Mouse (Mus musculus) embryo, embryonic 10.5 days (tissue): ENCODE measurements at regions not wholly inside any gene's neighbourhood (a gene's known extent, or its start where the extent isn't known, plus 50 kb on each side); places are given as distances from the start of the nearest gene placed in this dataset.
A peak's percentile ranks its signal among the peaks of the same experiment; 100 is the strongest.

Source experiments
- DNase-seq: peaks from one replicate; pipeline ENCODE4 v3.0.0-alpha.2; 2015; ENCODE audit warnings: low spot score

DNA sequence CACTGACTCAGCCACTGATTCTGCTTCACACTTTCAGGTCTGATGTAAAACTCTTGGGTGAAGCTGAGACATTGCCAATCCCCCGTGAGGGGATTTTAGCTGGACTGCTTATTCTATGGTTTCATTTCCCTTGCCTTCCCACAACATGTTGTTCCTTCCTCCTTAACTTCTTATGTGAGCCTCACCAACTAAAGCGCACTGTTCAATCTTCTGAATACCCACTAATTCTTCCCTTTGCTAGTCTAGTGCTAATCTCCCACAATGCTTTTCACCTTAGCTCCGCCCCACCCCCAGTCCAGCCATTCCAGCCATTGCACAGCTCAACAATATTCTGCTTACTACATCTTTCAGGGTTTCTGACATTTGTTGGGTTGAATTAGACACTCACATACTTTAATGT lies 196.7 kb downstream of the Hlx start:
- no peak for DNase-seq

DNA sequence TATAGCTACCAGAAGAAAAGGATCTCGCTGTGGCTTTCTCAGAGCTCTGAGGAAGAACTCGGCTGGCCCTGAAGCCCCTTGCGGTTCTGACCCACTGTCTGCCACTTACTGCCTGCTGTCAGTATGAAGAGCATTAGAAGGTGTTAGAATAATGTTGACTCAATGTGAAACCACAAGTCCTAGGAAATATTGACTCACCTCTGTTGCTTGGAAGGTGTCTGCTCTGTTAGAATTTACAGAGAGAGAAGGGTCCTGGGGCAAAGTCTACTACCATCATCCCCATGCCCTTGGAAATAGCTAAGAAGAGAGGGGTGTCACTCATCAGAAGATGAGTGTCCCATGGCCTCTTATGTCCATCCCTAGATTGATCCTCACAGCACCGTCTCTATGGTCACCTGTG lies 197.9 kb downstream of the Hlx start:
- no peak for DNase-seq

DNA sequence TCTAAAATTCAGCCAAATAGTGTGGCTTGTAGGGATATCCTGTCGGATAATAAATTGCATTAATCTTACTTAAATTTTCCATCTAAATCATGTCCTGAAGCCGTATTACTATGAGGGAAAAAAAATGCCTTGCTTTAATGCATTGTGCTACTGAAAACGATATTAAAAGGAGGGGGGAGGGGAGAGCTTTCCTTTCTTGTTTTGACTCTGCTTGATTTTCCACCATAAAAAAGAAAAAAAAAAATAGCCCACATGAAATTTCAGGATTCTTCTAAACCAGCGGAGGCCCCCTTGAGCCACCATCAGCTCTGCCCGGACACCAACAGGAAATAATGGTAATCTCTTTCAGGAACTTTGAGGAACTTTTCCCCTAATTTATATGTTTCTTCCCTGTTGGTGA lies 198.5 kb downstream of the Hlx start:
- no peak for DNase-seq

DNA sequence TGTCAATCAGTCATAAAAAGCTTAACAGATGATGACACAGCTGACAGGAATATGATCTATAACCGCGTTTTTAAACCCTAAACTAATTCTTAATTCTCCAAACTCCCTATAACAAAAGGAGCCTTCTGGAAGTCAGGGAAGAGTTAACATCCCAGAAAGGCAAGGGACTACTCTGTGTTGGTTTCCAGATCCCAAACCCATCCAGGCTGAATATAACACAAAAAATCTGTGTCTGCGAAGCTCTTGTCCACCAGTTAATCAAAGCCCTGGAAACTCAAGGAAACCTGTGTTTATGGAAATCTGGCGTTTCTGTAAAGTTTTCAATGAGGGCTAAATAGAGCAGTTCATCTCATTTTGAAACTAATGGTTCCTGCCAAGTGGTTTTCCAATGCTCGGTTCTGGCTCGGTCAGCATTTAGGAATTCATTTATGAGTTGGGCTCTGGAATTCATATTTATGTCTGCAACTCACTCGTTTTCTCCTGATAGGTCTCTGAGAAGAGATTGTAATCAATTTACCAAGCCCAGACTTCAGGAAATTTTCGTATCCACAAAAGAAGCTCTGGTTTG lies 199.8 kb downstream of the Hlx start:
- no peak for DNase-seq

DNA sequence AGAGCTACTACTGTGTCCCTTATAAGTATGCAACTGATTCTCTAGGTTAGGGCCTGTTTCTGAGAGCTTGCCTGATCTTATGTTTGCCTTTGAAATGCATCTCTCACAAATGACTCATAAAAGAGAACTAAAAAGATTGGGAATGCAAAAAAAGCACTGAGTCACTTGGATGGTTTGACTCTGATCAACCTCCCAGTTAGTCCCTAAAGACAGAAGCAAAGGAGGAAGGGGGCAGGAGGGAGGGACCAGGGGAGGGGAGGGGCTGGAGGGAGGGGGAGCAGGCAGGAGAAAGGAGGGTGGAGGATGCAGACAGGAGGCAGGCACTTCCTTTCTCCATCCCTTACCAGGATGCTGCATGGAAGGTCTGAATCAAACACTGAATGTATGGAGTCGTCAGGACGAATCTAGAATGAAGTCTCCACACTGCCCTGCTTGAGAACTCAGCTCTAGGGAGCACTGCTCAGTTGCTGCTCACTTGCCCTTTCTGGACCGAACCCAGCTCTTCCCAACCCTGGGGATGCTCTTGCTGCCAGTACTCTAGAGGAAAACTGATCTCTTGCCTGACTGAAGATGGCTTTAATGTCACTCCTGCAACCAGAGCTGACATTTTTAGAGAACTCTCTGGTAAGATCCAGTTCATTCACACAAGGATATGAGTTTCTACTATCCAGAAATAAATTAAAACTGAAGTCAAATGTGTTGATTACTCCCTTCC lies 201.7 kb downstream of the Hlx start:
- DNase-seq: no peak

DNA sequence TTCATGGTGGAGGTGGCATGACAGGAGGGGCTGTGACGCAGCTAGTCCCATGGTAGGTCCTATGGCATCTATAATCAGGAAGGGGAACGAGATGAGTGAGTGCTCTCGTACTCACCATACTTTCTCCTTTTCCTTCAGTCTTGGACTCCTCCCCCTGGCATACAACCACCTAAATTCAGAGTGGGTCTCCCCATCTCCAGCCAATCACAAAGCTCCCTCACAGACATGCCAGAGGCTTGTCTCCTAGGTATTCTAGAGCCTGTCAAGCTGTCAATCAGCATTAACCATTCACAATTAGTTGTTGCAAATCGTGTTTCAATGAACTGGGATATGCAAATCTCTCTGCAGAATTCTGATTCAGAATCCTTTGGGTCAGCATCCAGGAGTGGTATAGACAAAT lies 206.7 kb downstream of the Hlx start:
- no peak for DNase-seq

DNA sequence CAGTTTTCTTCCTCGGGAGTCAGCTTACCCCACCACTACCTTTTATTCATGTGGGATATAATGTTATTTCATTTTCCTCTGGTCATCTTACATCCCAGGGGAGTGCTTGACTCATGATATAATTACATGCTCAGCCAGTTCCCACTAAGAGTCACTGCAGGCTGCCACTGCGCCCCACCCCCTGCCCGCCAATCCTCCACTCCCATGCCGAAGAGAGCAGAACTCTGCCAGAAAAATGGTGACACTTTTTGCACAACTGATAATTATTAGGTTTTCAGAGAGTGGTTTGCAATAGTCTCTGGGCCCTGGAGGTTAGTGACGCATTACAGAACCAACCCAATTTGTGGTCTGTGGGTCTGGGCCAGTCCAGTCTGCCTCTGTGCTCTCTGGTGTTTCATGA lies 212.9 kb downstream of the Hlx start:
- peak; percentile 16 for DNase-seq

DNA sequence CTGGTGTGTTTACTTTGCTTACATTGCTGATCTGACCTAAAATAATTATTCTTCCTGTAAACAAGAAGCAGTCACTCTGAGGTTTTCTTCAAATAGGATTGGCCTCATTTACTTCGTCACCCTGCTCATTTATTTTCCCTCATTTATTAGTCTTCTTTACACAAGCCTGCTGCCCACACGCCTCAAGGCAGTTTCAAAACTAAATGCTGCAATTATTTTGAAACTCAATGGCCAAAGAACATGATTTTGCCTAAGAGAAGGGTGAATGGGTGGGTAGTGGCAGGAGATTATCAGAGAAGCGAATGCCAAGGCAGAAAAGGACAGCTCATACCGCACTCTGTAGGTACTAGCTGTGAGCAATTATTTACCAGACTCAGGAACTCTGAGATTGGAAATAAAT lies 227.8 kb downstream of the Hlx start:
- DNase-seq: no peak

DNA sequence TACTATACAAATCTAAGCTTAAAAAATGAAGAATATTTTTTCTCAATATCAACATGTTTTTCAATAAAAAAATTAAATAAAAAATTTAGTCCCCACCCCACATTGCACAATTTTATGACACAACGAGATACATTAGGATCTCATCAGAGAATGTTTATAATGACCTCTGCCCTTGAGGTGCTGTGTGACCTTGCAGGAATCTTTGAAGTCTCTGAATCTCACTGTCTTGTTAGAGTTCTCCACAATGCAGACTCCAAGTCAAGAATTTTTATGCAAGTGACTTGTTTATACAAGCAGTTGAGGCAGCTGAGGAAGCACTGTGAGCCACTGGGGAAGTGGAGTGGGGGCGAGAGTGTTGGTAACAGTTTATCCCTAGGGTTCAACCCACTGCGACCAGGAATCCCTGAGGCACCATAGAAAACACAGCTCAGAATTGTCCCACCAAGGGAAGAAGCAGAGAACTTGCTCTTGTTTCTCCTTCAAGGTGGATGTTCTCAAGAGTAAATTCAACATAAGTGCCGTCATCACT lies 228.5 kb downstream of the Hlx start:
- no peak for DNase-seq

DNA sequence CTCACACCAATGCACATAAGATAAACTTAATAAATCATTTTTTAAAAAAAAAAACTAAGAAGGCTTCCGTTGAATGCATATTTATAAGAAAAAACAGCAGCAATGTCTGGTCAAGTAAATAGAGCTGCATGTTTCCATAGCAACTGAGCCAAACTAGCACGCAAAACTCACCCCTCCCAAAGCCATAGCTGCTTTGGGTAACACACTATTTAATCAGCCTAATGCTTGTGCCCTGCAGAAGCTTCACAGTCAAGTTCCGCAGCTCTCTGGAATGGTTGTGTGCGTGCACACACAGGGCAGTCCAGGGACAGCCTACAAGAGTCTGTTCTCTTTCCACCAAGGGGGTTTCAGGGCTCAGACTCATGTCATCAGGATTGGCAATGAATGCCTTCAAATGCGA lies 231.7 kb downstream of the Hlx start:
- DNase-seq: no peak

DNA sequence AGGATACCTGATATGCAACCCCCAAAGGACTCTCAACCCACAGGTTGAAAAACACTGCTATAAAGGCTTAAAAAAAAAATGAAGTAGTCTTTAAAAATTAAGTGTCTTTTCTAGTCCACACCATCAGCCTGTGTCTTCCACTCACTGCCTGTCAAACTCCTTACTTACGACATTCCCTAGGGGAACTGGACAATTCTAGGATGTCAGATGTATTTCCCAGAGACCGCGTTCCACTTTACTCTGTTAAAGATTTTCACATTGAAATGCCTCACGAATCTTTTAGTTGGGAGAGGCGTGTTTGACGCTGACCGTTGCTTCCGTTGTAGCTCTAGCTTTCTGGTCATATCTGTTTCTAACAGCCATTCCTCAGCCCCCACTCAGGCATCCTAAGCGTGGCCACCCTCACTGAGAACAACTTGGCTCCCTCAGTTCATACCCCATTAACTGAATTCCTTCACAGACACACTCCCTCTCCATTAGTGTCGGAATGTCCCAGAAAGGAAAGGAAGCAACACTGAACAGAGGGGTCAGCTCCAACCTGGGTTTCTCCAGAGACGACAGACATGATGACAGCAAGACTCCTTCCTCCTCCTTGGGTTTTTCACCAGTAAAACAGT lies 233.4 kb downstream of the Hlx start:
- DNase-seq: no peak

DNA sequence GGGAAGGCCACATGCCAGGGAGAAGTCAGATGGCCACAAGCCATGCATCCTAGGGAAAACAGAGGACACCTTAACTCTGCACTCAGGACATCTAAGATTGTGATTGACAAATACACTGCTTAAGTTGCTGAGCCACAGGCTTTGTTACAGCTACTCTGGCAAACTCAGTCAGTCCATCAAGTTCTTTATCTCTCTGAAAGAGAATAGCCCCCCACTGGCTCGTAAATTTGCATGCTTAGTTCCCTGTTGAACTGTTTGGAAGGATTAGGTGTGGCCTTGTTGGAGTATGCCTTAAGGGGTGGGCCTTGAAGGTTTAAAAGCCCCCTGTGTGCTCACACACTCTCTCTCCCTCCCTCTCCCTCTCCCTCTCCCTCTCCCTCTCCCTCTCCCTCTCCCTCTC lies 235.4 kb downstream of the Hlx start:
- no peak for DNase-seq

DNA sequence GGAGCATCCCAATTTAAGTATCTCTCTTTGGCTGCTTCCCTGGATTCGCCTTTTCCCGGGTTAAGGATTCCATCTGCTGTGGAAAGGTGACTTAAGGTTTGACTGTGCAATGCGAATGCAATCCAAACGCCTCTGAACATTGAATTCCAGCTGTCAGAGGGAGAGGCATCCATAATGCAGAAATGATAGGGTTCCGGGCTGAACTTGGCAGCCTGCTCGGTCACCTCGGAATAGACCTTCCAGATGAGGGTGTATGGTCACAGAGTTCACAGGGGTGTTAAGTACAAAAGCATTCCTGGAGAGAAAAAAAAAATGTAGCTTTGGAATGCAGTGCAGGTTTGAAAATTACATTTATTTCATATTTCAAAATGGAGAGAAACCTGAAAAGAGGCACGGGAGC lies 238.6 kb downstream of the Hlx start:
- DNase-seq: no peak

DNA sequence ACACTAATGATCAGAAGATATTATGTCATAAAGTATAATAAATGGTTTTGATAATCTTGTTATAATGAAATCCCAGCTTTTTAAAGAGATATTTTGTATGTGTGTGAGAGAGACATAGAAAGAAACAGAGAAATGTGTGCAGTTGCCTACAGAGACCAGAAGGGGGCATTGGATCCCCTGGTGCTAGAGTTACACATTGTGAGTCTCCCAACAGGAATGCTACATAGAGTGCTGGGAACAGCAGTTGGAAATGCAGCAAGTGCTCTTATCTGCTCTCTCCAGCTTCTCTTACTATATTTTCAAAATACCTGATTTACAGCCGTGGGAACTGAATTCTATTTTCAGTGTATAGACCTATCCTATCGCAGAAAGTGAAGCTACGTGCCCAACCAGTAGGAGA lies 240.3 kb downstream of the Hlx start:
- peak; percentile 22 for DNase-seq

DNA sequence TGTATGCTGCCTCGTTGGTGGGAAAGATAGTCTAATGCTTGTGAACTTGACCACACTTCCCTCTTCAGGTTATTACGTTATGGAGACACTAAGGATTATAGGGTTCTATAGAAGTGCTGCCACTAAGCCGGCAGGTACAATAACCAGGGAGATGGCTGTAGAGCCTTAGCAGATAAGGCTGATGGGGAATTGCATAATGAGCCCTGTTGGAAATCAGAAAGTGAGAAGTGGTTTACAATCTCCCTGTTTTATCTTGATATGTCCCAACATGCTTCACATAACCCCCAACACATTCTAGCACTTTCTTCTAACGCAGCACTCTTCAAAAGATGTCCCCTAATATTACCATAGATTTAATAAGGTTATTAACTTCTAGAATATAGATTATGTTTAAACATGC lies 241.2 kb downstream of the Hlx start:
- no peak for DNase-seq

DNA sequence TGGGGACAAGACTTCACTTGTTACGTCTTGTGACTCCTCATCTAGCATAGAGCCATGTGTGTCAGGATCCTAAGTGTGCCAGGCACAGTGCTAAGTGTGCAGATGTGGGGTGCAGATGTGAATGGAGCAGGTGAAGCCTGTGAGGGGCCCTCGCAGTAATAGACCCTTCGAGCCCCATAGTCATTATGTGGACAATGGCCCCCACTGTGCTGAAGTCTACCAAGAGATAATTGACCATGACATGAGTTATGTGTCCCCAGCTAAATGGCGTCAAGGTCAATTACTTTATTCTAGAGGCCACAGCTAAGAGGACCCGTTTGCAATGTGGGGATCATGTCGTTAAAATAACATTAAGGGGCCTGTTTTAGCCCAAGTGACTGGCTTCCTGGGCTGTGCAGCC lies 245.0 kb downstream of the Hlx start:
- DNase-seq: peak; percentile 72

DNA sequence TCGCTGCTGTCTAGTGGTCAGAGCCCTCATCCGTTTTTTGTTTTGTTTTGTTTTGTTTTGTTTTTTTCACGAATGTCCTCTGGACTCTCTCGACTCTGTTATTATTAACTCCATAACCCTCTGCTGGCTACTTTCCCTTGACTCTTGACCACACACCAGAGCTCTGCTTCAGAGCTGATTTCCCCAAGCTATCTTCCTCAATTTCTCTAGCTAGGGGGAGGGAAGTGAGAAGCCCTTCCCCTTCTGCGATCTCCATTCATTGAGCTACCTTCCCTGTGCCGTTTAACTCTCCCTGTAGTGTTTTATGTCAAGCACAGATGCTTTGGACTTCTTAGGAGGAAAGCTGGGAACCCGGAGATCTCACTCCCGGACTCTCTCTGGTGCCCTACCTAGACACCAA lies 247.6 kb downstream of the Hlx start:
- DNase-seq: no peak

DNA sequence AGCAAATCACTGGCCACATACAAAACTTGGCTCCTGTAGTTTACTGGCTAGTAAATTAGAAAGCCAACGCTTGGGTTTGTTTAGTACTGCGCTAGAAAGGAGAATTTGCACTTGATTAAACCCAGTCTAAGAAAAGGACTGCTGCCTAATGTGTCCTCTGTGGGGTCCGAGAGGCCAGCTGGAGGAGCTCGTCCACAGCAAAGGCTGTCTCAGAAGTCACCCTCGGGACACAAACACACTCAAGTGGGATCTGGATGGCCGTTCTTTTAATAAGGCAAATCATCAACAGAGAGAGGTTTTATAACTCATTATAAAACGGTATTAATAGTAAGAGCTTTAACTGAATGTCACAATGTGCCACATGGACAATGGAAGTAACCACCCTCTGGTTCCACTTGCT lies 249.0 kb downstream of the Hlx start:
- DNase-seq: no peak

DNA sequence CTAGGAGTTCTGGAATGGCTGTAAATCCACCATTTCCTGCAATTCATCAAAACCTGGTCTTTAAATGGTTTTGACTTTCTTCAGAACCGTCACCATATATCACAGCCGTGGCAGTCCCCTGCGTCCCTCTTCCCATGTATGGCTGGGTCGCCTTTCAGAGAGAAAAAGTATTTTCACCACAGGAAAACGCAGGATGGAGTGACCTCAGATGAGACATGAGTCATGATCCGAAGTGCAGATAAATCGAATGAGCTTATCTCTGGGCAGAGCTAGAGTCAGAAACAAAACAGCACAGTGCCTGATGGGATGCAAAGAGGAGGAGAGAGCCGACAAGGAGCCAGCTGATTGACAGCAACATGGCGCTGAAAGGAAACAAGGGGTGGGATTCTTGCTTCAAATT lies 250.4 kb downstream of the Hlx start:
- no peak for DNase-seq

DNA sequence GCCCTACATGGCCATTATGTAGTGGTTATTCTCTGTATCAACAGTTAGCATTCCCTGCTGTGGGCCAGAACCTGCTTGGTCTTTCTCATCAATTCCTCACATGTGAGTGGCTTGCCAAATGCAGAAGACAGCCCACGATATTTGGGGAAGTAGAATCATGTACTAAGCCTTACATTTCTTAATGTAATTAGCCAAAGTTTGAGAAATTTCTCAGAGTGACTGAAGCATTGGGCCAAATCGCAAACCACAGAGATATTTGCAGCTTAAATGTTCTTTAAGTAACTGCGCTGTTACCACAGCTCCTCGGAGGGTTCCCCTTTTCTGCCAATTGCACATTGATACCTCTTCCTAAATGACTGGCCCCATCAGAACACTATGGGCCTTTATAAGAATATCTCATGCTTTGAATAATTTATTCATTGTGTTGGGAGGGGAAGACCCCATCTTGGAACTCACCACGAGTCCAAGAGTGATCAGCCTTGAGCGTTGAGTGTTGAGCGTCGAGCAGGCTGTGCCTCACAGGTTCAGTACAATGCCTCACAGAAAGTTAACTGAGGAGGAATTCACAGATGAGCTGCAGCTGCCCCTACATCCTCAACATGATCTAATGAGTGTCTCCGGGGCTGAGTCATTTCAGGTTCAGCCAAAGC lies 251.7 kb downstream of the Hlx start:
- DNase-seq: no peak

DNA sequence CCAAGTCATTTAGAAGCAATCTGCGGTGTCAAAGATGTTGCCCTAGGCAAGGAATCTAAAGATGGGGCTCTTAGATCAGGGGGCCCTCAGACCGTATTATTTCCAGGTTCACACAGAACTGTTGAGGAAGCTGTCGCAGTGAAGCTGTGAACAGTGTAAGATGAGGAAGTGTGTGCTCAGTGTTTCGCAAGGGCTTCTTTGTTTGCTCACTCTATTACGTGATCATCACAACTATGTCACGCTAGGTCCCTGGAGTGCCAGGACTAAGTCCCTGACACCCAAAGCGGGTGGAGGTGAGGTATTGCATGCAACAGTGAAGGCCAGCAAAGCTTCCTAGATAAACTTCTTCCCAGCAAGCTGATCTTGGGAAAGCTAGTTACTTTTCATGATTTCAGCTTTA lies 254.4 kb downstream of the Hlx start:
- DNase-seq: no peak

DNA sequence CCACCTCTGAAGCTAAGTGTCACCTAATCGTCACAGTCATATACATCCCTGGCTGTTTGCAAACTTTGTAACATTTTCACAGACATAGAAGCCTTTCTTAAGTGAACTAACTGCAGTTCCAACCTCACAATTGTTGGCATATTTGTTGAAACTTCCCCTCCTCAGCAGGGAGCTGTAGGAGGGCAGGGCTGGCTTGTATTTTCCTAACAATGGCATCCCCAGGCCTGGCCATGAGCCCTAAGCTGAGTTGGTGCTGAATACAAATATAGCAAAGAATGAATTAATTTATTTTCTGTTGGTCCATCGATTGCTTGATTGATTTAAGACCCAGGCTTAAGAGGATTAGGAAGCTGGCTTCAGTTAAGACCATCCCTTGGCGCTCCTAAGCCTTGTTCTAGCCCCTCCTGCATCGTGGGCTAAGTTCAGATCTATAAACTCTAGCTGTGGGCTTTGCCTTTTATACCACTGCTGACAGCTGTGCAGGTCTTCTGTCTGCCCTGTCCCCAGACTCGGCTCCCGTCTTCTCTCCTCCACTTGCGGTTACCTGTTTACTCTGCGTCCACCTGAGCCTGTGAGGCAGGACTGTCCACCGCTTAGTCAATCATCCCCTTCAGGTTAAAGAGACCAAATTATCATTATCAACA lies 269.8 kb downstream of the Hlx start:
- no peak for DNase-seq

DNA sequence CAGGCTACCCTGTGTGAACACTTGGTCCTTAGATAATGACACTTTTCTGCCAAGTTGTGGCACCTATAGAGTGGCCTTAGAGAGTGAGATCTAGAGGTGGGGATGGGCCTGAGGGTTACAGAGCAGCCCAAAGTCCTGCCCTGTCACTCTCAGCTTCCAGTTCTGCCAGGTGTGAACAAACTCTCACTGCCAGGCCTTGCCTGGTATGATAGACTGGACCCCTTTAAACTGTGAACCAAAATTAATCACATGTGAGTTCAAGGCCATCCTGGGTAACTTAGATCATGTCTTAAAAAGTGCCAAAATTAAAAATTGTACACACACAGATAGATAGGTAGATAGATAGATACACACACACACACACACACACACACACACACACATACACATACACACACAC lies 271.0 kb downstream of the Hlx start:
- no peak for DNase-seq
